Mouse (Mus musculus): ENCODE data around the gene Grin2d. TPM values are rescaled to one million over a fixed set of nuclear protein-coding genes. Genes with fewer than 3 reads are reported as not detected.

Grin2d gene
- polyA plus RNA-seq, 1 experiment from 2014 or later, result 0.43 TPM

- H3K4me3 ChIP-seq (ENCODE audit: low read depth, low read length), result no peak overlapping the region
- ATAC-seq (ENCODE audit: insufficient read depth) (no peak), DNase-seq (no peak)
- no peak overlapping the region for H3K9ac ChIP-seq
- H3K4me2 ChIP-seq, result no peak overlapping the region
- no peaks in the 10 kb centered on the region for H3K27me3 ChIP-seq (ENCODE audit: insufficient read depth, low read length)
- no peak overlapping the region for H3K27ac ChIP-seq (ENCODE audit: low read depth)
- H3K4me1 ChIP-seq (ENCODE audit: insufficient read depth), result peaks cover 28% of the 10 kb centered on the region
- H3K36me3 ChIP-seq (ENCODE audit: insufficient read depth), result peaks cover 12% of the 10 kb centered on the region; the same call in 1 of the 2 replicates
- no peaks in the 10 kb centered on the region for H3K9me3 ChIP-seq (ENCODE audit: low read depth, low read length)
- no peak for TF ChIP-seq CTCF (IDR thresholded peaks at IDR 0.05; ENCODE audit: low read depth)
- 79% methylated on average over 5 of the region's 5 CpGs for WGBS
Observed at GRCm38 (mm10) chr7:45915011-45915410, 36.8 kb upstream of the Grin2d start.

DNA sequence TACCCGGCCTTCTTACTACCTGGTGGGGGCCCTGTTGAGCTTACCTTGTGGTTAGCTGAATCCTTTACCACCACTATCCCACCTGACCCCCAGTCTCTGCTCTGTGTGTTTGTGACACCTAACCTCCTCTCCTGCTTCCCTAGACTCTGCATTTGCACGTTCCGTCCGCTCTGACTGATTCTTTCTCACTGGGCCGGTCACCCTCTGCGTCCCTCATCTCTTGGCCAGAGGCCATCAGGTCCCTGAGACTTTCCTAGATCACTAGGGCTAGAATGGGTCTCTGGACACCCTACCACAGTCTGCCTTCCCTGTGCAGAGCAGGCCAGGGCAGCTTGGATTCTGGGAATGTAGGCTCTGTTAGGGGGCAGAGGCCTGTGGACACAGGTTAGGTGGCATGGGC lies 35.9 kb upstream of the Grin2d start:
- DNase-seq (no peak), ATAC-seq (ENCODE audit: insufficient read depth) (no peak)
- Histone ChIP-seq H3K9ac (no peak overlapping the region; the same call in 1 of the 2 replicates), H3K9me3 (ENCODE audit: low read depth, low read length) (no peaks in the 10 kb centered on the region), H3K27ac (ENCODE audit: low read depth) (no peak overlapping the region), H3K4me3 (ENCODE audit: low read depth, low read length) (no peak overlapping the region), H3K27me3 (ENCODE audit: insufficient read depth, low read length) (no peaks in the 10 kb centered on the region), H3K36me3 (ENCODE audit: insufficient read depth) (peaks cover 20% of the 10 kb centered on the region; the same call in 1 of the 2 replicates), H3K4me2 (no peak overlapping the region), H3K4me1 (ENCODE audit: insufficient read depth) (peaks cover 21% of the 10 kb centered on the region)
- TF ChIP-seq CTCF (IDR thresholded peaks at IDR 0.05; ENCODE audit: low read depth), result no peak
- 82% methylated on average over 6 of the region's 6 CpGs for WGBS

GRCm38 (mm10) chr7:45909145-45909544 lies 31.0 kb upstream of the Grin2d start:
- Histone ChIP-seq H3K4me3 (ENCODE audit: low read depth, low read length) (no peak overlapping the region), H3K36me3 (ENCODE audit: insufficient read depth) (peaks cover 15% of the 10 kb centered on the region; the same call in 1 of the 2 replicates), H3K4me2 (no peak overlapping the region), H3K27me3 (ENCODE audit: insufficient read depth, low read length) (no peaks in the 10 kb centered on the region), H3K9ac (no peak overlapping the region), H3K4me1 (ENCODE audit: insufficient read depth) (no peaks in the 10 kb centered on the region), H3K27ac (ENCODE audit: low read depth) (no peak overlapping the region), H3K9me3 (ENCODE audit: low read depth, low read length) (no peaks in the 10 kb centered on the region)
- TF ChIP-seq CTCF (IDR thresholded peaks at IDR 0.05; ENCODE audit: low read depth), result no peak
- 91% methylated on average over 16 of the region's 16 CpGs for WGBS
- ATAC-seq (ENCODE audit: insufficient read depth), result no peak
- DNase-seq, result no peak

GRCm38 (mm10) chr7:45908384-45908783 lies 30.2 kb upstream of the Grin2d start:
- no peak overlapping the region for H3K9ac ChIP-seq
- no peak overlapping the region for H3K4me3 ChIP-seq (ENCODE audit: low read depth, low read length)
- H3K27me3 ChIP-seq (ENCODE audit: insufficient read depth, low read length), result no peaks in the 10 kb centered on the region
- H3K4me2 ChIP-seq, result no peak overlapping the region
- no peaks in the 10 kb centered on the region for H3K4me1 ChIP-seq (ENCODE audit: insufficient read depth)
- DNase-seq (no peak), ATAC-seq (ENCODE audit: insufficient read depth) (no peak)
- TF ChIP-seq CTCF (IDR thresholded peaks at IDR 0.05; ENCODE audit: low read depth), result no peak
- peaks cover 15% of the 10 kb centered on the region; the same call in 1 of the 2 replicates for H3K36me3 ChIP-seq (ENCODE audit: insufficient read depth)
- no peaks in the 10 kb centered on the region for H3K9me3 ChIP-seq (ENCODE audit: low read depth, low read length)
- no peak overlapping the region for H3K27ac ChIP-seq (ENCODE audit: low read depth)

GRCm38 (mm10) chr7:45906622-45907021 lies 28.4 kb upstream of the Grin2d start:
- Histone ChIP-seq H3K36me3 (ENCODE audit: insufficient read depth) (peaks cover 15% of the 10 kb centered on the region; the same call in 1 of the 2 replicates), H3K4me3 (ENCODE audit: low read depth, low read length) (no peak overlapping the region), H3K4me2 (no peak overlapping the region), H3K27me3 (ENCODE audit: insufficient read depth, low read length) (no peaks in the 10 kb centered on the region), H3K27ac (ENCODE audit: low read depth) (no peak overlapping the region), H3K4me1 (ENCODE audit: insufficient read depth) (no peaks in the 10 kb centered on the region), H3K9me3 (ENCODE audit: low read depth, low read length) (no peaks in the 10 kb centered on the region), H3K9ac (no peak overlapping the region)
- no peak for TF ChIP-seq CTCF (IDR thresholded peaks at IDR 0.05; ENCODE audit: low read depth)
- 84% methylated on average over 9 of the region's 9 CpGs for WGBS
- DNase-seq (no peak), ATAC-seq (ENCODE audit: insufficient read depth) (no peak; the same call in 1 of the 2 replicates)

DNA sequence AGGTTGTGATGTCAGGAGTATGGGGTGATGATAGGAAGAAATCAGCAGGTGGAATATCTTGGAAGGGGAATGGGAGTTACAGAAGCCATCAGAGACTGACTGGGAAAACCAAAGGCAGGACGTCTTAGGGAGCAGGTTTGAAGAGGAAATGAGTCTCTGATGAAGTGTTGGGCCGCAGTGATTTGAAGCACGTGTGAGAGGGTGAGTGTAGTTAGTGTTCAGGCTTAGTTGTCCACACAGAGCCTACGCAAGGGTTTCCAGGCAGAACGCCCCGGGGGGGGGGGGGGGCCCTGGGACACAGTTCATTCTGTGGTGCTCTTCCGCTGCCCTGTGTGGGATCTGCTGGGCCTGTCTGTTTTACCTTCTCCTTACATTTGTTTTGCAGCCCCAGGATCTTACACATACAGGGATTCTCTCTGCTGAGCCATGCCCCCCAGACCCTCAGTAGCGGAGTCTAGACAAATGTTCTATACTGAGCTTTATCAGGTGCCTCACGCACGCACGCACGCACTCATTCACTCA lies 24.4 kb upstream of the Grin2d start:
- H3K36me3 ChIP-seq (ENCODE audit: insufficient read depth), result peaks cover 4% of the 10 kb centered on the region; the same call in 1 of the 2 replicates
- no peak overlapping the region for H3K4me3 ChIP-seq (ENCODE audit: low read depth, low read length)
- no peak overlapping the region for H3K9ac ChIP-seq
- DNase-seq, result peak; percentile 36
- 60% methylated on average over 12 of the region's 12 CpGs for WGBS
- no peaks in the 10 kb centered on the region for H3K27me3 ChIP-seq (ENCODE audit: insufficient read depth, low read length)
- H3K4me2 ChIP-seq, result no peak overlapping the region
- no peak overlapping the region for H3K27ac ChIP-seq (ENCODE audit: low read depth)
- no peak for TF ChIP-seq CTCF (IDR thresholded peaks at IDR 0.05; ENCODE audit: low read depth)
- no peak for ATAC-seq (ENCODE audit: insufficient read depth)
- H3K9me3 ChIP-seq (ENCODE audit: low read depth, low read length), result no peaks in the 10 kb centered on the region
- H3K4me1 ChIP-seq (ENCODE audit: insufficient read depth), result 0 out of 2 replicates have a peak, but pooled peaks cover 5% of the 10 kb centered on the region

GRCm38 (mm10) chr7:45901562-45901961 lies 23.4 kb upstream of the Grin2d start:
- Histone ChIP-seq H3K27ac (ENCODE audit: low read depth) (no peak overlapping the region), H3K4me3 (ENCODE audit: low read depth, low read length) (no peak overlapping the region), H3K36me3 (ENCODE audit: insufficient read depth) (no peaks in the 10 kb centered on the region), H3K4me1 (ENCODE audit: insufficient read depth) (0 out of 2 replicates have a peak, but pooled peaks cover 6% of the 10 kb centered on the region), H3K9me3 (ENCODE audit: low read depth, low read length) (no peaks in the 10 kb centered on the region), H3K9ac (no peak overlapping the region), H3K27me3 (ENCODE audit: insufficient read depth, low read length) (no peaks in the 10 kb centered on the region), H3K4me2 (no peak overlapping the region)
- no peak for ATAC-seq (ENCODE audit: insufficient read depth)
- DNase-seq, result peak; percentile 46
- no peak for TF ChIP-seq CTCF (IDR thresholded peaks at IDR 0.05; ENCODE audit: low read depth)
- 49% methylated on average over 5 of the region's 5 CpGs for WGBS

Measured in lung, embryonic 14.5 days (tissue).